ENCODE assay signal across 9 mouse cellular contexts in genomic region chr2:28976635-28977034, GRCm38 (mm10).
A peak's percentile ranks its signal among the peaks of the same experiment; 100 is the strongest.
DNase-seq lines count a peak whose midpoint lies in the region; ATAC-seq and TF ChIP-seq lines count a peak whose summit lies in the region.
"Had no signal": no experiment of that assay in that cellular context is flagged by ENCODE, and none has a peak within 500 bp of the region (broad histone marks: within the 10 kb centered on the region; RNA-seq: fewer than 3 reads in every experiment).

No protein-coding gene starts in this region.

- peak; percentile 91 for TF ChIP-seq CTCF in heart, adult 2 months (IDR thresholded peaks at IDR 0.05)

- no peaks in the 10 kb centered on the region for H3K36me3 ChIP-seq in heart, adult 2 months (ENCODE audit: control insufficient read depth, insufficient read depth, low read length)
- no peaks in the 10 kb centered on the region for H3K36me3 ChIP-seq in lung, embryonic 15.5 days

- H3K4me2 ChIP-seq in lung, embryonic 15.5 days: no peak overlapping the region

- H3K4me1 ChIP-seq in heart, adult 2 months (ENCODE audit: control insufficient read depth, insufficient read depth, low read length): no peaks in the 10 kb centered on the region
- H3K4me1 ChIP-seq in lung, embryonic 15.5 days: peaks cover 19% of the 10 kb centered on the region

- H3K79me2 ChIP-seq in heart, adult 2 months (replicated peaks; ENCODE audit: control insufficient read depth, insufficient read depth, low read length): no peaks in the 10 kb centered on the region

- H3K9me3 ChIP-seq in lung, embryonic 15.5 days: no peaks in the 10 kb centered on the region

- TF ChIP-seq POLR2A in heart, adult 2 months (IDR thresholded peaks at IDR 0.05; ENCODE audit: insufficient read depth, low read depth, low read length): no peak

- intact Hi-C loops in heart, adult 2 months (cut with DNase I): loop anchor here (1.0 to 2.0 kb wide), 3 partner anchors 52 to 221 kb away; no protein-coding TSS in a partner anchor

- TF ChIP-seq EP300 in heart, adult 2 months (IDR thresholded peaks at IDR 0.05; ENCODE audit: insufficient read depth, low read depth, low read length): 0 out of 2 replicates have a peak, but pooled peaks have one; percentile 42

- H3K9ac ChIP-seq in heart, adult 2 months (ENCODE audit: low read depth, low read length): no peak overlapping the region
- no peak overlapping the region for H3K9ac ChIP-seq in lung, embryonic 15.5 days

- H3K27me3 ChIP-seq in heart, adult 2 months (ENCODE audit: control insufficient read depth, insufficient read depth, low read length): no peaks in the 10 kb centered on the region
- H3K27me3 ChIP-seq in lung, embryonic 15.5 days: peaks cover 8% of the 10 kb centered on the region; the same call in 1 of the 2 replicates

- WGBS in heart, adult 2 months: 10% methylated on average over 7 of the region's 7 CpGs
- 13% methylated on average over 7 of the region's 7 CpGs for WGBS in large intestine, adult 2 months
- 13% methylated on average over 7 of the region's 7 CpGs for WGBS in lung, embryonic 15.5 days

- no peak overlapping the region for H3K4me3 ChIP-seq in heart, adult 2 months
- no peak overlapping the region for H3K4me3 ChIP-seq in lung, embryonic 15.5 days
- H3K4me3 ChIP-seq: erythroblast, embryonic 14.5 days had no signal

- DNase-seq in CD4-positive helper T cell, adult 2 months (ENCODE audit: low read depth, low spot score): peak; percentile 61
- peak; percentile 91 for DNase-seq in adrenal gland, postnatal 14 days
- DNase-seq in embryo, embryonic 9.5 days (ENCODE audit: extremely low spot score): peak; percentile 71
- DNase-seq in heart, adult 2 months: peak; percentile 60 to 72
- DNase-seq in large intestine, adult 2 months (ENCODE audit: low read depth, low spot score): peak; percentile 19
- peak; percentile 71 for DNase-seq in ovary, postnatal 36 days (ENCODE audit: low spot score)
- DNase-seq in thymus, postnatal 0 days (ENCODE audit: low spot score): peak; percentile 68

- peak; percentile 71; the same call in 1 of the 2 replicates for ATAC-seq in lung, embryonic 15.5 days (ENCODE audit: borderline replicate concordance, extremely low read depth, low FRiP score, low TSS enrichment)

- no peak overlapping the region for H3K27ac ChIP-seq in heart, adult 2 months
- no peak overlapping the region for H3K27ac ChIP-seq in lung, embryonic 15.5 days

Comparison
In these comparisons a context has a peak if more than half of its experiments do, and no peak if none do; other contexts are left out.
1. DNase-seq: peak in every context shown above with its lines; median percentile 91 in adrenal gland, postnatal 14 days; 71 in embryo, embryonic 9.5 days; 71 in ovary, postnatal 36 days; 68 in thymus, postnatal 0 days; 66 in heart, adult 2 months; 61 in CD4-positive helper T cell, adult 2 months; 19 in large intestine, adult 2 months.